Mouse (Mus musculus) erythroblast, embryonic 14.5 days (primary cell): ENCODE measurements around the gene Atg4a.

ENCODE experiments used
- GATA1 ChIP-seq: IDR thresholded peaks from 2 replicates; pipeline ENCODE4 v1.6.1; 2012; ENCODE audit warnings: low read length, inconsistent platforms, mixed read lengths
- TAL1 ChIP-seq: IDR thresholded peaks from 3 replicates; pipeline ENCODE4 v1.6.1; 2012; ENCODE audit warnings: low read length, inconsistent platforms, mixed read lengths

DNA sequence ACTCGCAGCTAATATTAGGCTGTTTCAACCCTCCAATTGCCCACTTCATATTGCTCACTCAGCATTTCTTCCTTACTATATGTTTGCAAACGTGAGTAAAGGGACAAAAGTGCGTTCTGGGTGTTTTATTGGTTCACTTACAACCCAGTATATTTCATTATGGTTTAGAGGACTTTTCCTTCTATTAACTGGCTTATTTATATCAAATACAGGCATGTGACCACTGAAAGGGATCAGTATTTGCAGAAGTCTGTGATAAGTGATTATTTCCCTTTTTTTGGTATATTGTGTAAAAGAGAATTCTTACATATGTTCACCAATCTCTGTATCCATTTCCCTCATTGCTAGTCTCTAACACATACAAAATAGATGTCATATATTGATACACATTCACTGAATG is 203.7 kb downstream of the Atg4a start:
- no peak for TF ChIP-seq GATA1
- no peak for TF ChIP-seq TAL1
